Mouse (Mus musculus) granulocyte monocyte progenitor cell, adult 5-6 weeks (primary cell): ENCODE measurements around the gene Rnf8. TPM values are rescaled to one million over a fixed set of nuclear protein-coding genes. Genes with fewer than 3 reads are reported as not detected.

Experiments
- ATAC-seq: replicated peaks from 2 replicates; pipeline ENCODE4 v1.8.0; 2016; ENCODE audit warnings: mild to moderate bottlenecking, moderate TSS enrichment, inconsistent platforms; ENCODE audit not compliant: poor library complexity, severe bottlenecking
- total RNA-seq, 2 experiments: library from RNA; stranded (forward) in 1 of 2; stranded (reverse) in 1 of 2; fragments of 200-712, 200-1000 nt in 1 of 2; fragments of >200 nt in 1 of 2; fragmentation: Nextera tagmentation in 1 of 2; gene quantifications; 2 replicates each; pipeline ENCODE4 v1.2.3; 2014 to 2017

Rnf8 gene
- total RNA-seq, 2 experiments from 2014 or later = 34.7 to 42.3 TPM

DNA sequence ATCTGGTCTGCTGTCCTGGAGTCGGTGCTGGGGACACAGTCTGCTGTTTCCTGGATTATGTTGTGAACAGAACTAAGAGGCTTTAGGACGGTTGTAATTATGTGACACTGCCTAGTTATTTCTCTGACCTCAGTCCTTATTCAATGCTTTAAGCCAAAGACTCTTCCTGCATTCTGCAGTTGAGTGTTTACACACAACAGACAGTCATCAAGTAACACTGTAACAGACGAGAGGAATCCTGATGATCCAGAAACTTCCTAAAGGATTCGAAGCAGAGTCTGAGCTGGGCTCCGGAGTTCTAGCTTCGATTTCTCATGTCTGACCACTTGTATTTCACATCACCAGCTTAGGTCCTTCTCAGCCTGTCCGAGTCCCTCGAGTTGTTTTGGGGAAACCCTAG lies 63.9 kb downstream of the Rnf8 start:
- no peak for ATAC-seq

DNA sequence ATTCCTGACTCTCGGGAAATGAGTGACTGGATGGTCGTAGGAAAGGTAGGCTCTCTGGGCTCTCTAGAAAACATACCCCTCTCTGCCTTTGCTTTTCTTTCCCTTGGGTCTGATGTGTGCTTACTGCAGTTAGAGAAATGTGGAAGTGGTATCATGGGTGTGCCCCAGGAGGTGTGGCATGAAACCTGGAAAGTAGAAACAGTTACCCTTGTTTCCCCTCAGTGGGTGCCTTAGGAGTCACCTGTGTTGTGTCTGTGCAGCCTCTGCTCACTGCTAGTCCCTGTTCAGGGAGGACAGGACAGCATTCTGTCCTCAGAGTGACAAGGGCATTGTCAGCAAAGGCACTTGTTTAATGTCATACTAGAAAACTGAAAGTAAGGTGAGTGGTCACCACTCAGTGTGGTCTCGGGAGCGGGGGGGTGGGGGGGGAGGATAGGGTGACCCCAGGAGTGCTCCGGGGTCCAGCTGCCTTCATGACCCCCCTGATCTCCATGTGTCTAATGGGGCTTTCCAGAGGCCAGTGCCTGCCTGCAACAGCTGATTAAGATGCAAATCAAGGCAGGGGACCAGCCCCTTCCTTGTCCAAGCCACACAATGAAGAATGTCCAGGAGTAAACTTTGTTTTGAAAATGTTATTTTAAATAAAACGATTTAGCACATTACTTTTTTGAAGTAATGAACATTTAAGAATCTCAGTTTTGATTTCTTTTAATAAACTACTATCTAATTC lies 64.6 kb downstream of the Rnf8 start:
- no peak for ATAC-seq

DNA sequence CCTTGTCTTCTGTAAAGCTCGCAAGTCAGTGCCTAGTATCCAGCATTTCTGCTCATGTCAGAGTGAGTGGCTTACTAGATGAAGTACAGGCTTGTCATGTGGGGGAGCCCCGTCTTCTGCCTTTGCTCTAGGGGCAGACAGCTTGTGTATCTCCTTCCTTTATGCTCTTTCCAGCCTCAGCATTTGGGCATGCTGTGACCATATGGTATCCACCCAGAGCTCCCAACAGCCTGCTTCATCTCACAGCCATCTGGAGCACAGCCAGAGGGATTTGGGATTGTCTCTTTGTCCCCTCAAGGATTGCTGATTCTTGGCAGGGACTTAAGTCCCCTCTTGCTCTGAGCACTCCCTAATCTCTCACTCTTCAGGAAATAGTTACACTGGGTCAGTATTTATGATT lies 65.6 kb downstream of the Rnf8 start:
- no peak for ATAC-seq

DNA sequence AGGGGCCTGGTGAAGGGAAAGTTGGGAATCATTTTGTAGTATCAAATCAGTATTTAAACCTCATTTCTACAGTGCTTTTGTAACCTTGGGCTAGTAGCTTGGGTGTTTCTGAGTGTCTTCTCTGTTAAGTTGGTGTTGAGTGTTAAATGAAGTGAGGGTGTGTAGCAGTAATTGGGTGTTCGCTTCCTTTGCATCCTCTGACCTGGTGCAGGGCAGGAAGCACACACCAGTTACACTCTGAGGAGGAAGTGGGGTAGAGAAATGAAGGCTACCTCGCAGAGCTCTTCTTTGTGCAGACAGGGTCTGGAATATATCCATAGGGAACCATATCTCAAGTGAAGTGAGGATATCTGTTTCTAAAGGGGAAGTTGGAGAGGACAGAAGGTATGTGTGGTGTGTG lies 66.3 kb downstream of the Rnf8 start:
- no peak for ATAC-seq

DNA sequence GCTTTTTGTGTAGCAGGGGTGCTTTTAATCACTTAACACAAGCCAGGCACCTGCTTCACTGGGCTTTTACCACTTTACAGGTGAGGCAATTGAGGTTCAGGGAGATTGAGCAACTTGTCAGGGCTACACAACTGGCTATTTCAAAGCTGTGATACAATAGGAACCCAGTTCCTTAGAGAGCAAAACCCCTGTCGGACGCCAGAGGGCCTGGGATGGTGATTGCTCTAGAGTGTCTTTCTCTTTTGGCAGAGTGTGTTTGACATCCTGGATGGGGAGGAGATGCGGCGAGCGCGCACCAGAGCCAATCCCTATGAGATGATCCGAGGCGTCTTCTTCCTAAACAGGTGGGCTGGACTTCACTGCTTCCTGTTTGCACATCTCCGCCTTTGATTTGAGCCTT lies 67.1 kb downstream of the Rnf8 start:
- ATAC-seq = no peak

DNA sequence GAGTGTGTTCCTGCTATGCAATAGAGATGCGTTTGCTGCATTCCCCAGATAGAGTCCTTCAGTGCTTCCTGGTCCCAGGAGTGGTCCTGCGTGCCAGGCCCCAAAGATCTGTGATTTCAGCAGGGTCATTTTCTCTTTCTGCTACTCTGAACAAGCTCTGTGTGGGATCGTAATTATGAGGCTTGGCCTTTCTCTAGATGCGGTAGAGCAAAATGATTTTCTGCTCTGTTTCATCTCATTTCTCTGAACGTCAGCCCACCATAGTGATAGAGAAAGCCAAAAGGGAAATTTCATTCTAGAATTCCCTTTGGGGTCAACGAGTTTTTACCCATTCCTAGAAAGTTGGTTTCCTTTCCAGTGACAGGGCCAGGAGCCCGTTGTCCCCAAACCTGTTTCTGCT lies 67.7 kb downstream of the Rnf8 start:
- no peak for ATAC-seq

DNA sequence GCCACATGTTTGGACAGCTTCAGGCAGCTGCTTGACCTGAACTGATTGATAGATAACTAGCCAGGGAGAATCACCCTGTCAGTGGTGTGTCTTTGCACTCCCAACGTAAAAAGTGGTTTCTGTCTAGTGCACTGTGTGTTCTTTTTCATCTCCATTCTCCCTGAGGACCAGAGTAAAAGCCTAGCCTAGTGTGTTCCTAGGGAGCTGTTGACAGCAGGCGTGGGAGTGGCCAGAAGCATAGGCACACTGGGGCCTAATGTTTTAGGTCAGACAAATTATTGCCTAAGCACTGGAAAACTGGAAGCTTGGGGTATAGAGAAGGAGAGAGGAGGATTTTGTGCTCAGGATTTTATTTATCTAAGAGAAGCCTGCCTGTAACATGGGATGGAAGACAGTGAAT lies 68.5 kb downstream of the Rnf8 start:
- ATAC-seq = no peak

DNA sequence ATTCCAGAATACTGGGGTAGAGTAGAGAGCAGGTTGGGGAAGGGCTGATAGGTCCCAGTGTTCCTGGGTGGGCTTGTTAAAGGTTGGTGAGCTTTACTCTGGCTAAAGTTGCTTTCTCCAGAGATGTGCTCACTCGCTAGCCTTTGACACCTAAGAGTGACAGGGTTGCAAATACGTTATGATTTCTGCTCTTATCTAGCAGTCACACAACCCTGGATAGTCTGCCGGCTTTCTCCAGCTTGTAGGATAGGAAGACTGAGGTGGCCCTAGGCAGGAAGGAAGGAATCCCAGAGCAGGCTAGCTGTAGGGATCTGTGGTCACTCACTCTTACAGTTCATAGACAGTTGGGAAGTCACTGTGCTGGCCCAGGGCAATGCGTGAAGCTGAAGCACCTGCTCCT lies 69.7 kb downstream of the Rnf8 start:
- no peak for ATAC-seq

DNA sequence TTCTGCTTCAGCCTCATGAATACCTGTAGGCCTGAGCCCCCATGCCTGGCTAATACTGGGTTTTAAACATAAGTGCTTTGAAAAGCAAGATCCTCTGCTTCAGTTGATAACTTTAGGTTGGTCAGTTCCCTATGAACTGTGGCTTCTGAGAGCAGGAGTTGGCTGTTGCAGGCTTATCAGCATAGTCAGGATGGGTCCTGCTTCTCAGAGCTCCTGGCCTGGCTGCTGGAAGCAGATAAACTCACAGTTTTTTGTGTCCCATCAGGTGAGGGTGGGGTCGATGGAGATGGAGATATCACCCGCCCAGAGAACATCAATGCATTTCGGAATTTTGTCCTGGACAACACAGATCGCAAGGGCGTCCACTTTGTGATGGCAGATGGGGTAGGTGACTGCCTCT lies 72.2 kb downstream of the Rnf8 start:
- ATAC-seq = no peak

DNA sequence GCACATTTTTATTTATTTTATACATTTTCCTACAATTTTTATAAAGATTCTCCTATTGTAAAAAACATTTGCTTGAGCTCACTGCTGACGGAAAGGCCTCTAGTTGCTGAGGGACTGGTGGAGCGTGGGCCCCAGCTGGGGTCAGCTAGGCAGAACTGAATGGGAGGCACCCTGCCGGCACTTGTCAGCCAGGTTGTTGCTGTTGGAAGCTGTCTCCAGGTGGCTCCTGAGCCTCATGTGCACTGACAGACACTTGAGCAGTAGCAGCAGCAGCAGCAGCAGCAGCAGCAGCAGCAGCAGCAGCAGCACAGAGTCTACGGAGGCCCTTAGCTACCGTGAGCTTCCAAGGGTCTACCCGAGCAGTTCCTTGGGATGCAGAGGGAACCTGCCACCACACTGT lies 72.8 kb downstream of the Rnf8 start:
- ATAC-seq = no peak

DNA sequence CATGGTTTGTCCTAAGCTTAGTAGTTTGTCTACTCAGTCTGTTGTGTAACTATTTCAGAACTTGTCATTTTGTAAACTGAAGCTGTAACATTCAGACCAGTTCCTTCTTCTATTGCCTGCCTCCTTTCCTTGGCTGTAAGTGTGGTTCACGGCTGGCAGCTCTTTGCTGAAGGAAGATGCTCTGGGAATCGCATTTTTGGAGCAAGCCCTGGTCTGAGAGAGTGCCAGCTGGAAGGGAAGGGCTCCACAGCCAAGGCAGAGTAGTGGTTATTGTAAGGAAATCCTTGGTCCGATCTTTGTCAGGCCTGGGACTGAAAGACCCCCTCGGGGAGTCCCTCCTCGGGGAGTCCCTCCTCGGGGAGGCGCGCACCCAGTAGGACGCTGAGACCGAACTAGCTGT lies 74.0 kb downstream of the Rnf8 start:
- no peak for ATAC-seq

DNA sequence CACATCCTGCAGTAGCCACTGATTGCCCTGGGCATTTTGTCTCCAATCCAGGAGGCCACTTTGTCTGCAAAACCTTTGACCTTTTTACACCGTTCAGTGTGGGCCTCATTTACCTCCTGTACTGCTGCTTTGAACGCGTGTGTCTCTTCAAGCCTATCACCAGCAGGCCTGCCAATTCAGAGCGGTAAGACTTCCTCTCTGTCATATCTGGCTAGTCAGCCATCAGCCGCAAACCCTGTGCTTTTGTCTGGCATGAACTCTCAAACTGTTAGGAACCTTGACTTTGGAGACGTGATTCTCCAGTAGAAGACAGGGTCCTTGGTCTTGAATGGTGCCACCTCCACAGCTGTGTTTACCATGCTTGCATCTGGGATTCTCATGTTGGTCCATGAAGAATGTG lies 75.7 kb downstream of the Rnf8 start:
- ATAC-seq = no peak

DNA sequence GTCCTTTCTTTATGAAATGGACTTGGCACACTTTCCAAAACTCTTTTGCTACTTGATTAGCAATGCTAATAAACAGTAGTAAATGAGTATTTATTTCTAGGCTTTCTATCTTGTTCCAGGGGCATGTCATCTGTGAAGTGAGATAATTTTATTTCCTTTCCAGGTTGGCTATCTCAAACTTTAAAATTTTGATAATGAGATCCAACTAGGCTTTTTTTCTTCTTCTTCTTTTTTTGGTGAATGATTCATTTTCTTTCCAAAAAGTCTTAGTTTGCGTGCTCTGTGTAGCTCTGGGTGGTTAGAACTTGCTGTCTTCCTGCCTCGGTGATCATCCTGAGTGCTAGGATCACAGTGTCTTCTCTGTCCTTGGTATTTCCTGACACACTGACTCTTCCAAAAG lies 78.2 kb downstream of the Rnf8 start:
- ATAC-seq = no peak

DNA sequence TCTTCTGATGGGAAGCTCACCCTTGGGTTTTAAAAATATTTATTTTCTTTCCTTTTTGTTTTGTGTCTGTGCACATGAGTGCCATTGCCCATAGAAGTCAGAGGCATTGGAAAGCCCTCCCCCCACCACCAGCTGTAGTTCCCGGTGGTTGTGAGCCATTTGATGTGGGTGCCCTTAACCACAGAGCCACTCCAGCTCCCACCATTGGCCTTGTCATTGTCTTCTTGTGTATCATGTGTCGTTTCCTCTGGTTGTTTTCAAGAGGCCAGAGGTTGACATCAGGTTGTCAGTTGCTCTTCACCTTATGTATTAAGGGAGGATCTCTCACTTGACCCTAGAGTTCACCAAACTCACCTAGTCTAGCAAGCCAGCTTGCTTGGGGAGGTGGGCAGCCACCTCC lies 79.0 kb downstream of the Rnf8 start:
- no peak for ATAC-seq

DNA sequence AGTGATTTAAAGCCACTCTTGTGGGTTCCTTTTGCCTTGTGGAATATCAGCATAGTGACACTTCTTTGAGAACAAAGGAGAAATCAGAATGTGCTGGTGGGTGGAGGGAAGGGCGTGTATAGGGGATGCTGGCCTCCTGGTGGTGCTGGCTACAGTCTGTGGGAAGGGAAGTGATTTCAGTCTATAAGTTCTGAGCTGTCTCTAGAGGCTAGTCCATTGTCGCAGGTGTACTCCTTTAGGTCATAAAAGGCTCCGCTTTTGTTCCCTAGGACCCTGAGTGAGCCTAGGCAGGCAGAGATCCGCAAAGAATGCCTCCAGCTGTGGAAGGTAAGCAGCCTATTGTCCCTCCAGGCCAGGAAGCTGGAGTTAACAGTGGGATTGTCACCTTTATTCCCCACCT lies 79.9 kb downstream of the Rnf8 start:
- ATAC-seq = no peak

Other genes starting within 250 kb of the Rnf8 start
- gene Pim1, start 124.0 kb upstream of the Rnf8 start, total RNA-seq (2014; fragmentation: Nextera tagmentation) = 33.0 and 59.6 TPM in 2 replicates
- 89.9 and 94.0 TPM in 2 replicates for gene Pim1, start 124.0 kb upstream of the Rnf8 start, total RNA-seq (2017)
- gene Gm17657, start 65.2 kb upstream of the Rnf8 start, total RNA-seq (2014; fragmentation: Nextera tagmentation) = 0.47 TPM in 1 of 2 replicates, not detected in the other
- not detected in 2 replicates for gene Gm17657, start 65.2 kb upstream of the Rnf8 start, total RNA-seq (2017)
- 24.8 and 34.1 TPM in 2 replicates for gene Tbc1d22b, start 65.0 kb upstream of the Rnf8 start, total RNA-seq (2014; fragmentation: Nextera tagmentation)
- 8.3 and 10.2 TPM in 2 replicates for gene Tbc1d22b, start 65.0 kb upstream of the Rnf8 start, total RNA-seq (2017)
- gene Tmem217, start 62.4 kb upstream of the Rnf8 start, total RNA-seq (2014; fragmentation: Nextera tagmentation) = not detected in 2 replicates
- not detected in 2 replicates for gene Tmem217, start 62.4 kb upstream of the Rnf8 start, total RNA-seq (2017)
- gene Gm28043, start 86 bp downstream of the Rnf8 start, total RNA-seq (2014; fragmentation: Nextera tagmentation) = 2.7 and 5.4 TPM in 2 replicates
- gene Gm28043, start 86 bp downstream of the Rnf8 start, total RNA-seq (2017) = 5.2 and 6.1 TPM in 2 replicates
- gene Cmtr1, start 45.8 kb downstream of the Rnf8 start, total RNA-seq (2014; fragmentation: Nextera tagmentation) = 33.2 and 69.7 TPM in 2 replicates
- 144 and 178 TPM in 2 replicates for gene Cmtr1, start 45.8 kb downstream of the Rnf8 start, total RNA-seq (2017)
- gene Ccdc167, start 102.3 kb downstream of the Rnf8 start, total RNA-seq (2014; fragmentation: Nextera tagmentation) = 22.8 and 23.7 TPM in 2 replicates
- gene Ccdc167, start 102.3 kb downstream of the Rnf8 start, total RNA-seq (2017) = 7.8 and 8.9 TPM in 2 replicates